Comparison of ENCODE assay signal across 7 mouse cellular contexts in the genomic region with DNA sequence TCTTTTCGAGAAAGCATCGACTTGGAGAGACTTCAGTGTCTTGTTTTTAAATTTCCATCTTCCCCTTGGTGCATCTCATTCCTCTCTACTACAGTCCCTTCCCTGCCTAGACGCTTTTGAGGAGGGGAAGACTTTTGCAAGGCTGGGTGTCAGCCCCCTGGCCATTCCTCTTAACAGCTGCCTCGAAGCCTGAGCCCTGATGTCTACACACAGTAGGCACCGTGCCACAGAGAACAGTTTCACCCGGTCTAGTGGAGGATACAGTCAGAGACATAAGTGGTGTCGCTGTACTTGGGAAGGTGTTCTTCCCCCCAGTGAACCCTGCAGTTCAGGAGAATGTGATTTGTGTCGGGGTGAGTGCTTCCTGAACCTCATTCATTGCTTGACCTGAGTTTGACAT. TPM values are rescaled to one million over a fixed set of nuclear protein-coding genes. Genes with fewer than 3 reads are reported as not detected.
DNase-seq lines count a peak whose midpoint lies in the region; ATAC-seq and TF ChIP-seq lines count a peak whose summit lies in the region.

No protein-coding gene starts in this region.

- H3K27ac ChIP-seq in lung, embryonic 14.5 days (ENCODE audit: low read depth): peak overlapping the region; percentile 96; the same call in 1 of the 2 replicates
- no peak overlapping the region for H3K27ac ChIP-seq in embryonic facial prominence, embryonic 13.5 days
- peak overlapping the region; percentile 96; the same call in 1 of the 2 replicates for H3K27ac ChIP-seq in intestine, embryonic 15.5 days
- H3K27ac ChIP-seq in midbrain, embryonic 14.5 days (replicated peaks; ENCODE audit: low read depth, low read length): no peak overlapping the region

- ATAC-seq in lung, embryonic 14.5 days (ENCODE audit: insufficient read depth): no peak
- ATAC-seq in embryonic facial prominence, embryonic 13.5 days (ENCODE audit: insufficient number of reproducible peaks, insufficient read depth, low FRiP score, low TSS enrichment, low read depth): no peak
- no peak for ATAC-seq in intestine, embryonic 15.5 days
- no peak for ATAC-seq in midbrain, embryonic 14.5 days (ENCODE audit: low FRiP score, low TSS enrichment)
- no peak for ATAC-seq in megakaryocyte-erythroid progenitor cell, adult 5-6 weeks (replicated peaks; ENCODE audit: low FRiP score, low TSS enrichment, poor library complexity, severe bottlenecking)

- peak overlapping the region; percentile 81 for H3K4me3 ChIP-seq in lung, embryonic 14.5 days (ENCODE audit: low read depth, low read length)
- H3K4me3 ChIP-seq in embryonic facial prominence, embryonic 13.5 days: peak overlapping the region; percentile 83
- H3K4me3 ChIP-seq in intestine, embryonic 15.5 days (replicated peaks): peak overlapping the region; percentile 81
- peak overlapping the region; percentile 79 for H3K4me3 ChIP-seq in midbrain, embryonic 14.5 days (replicated peaks; ENCODE audit: low read depth, low read length)

- no peaks in the 10 kb centered on the region for H3K9me3 ChIP-seq in lung, embryonic 14.5 days (ENCODE audit: low read depth, low read length)
- no peaks in the 10 kb centered on the region for H3K9me3 ChIP-seq in embryonic facial prominence, embryonic 13.5 days
- no peaks in the 10 kb centered on the region for H3K9me3 ChIP-seq in intestine, embryonic 15.5 days
- H3K9me3 ChIP-seq in midbrain, embryonic 14.5 days (ENCODE audit: control insufficient read depth, low read length): no peaks in the 10 kb centered on the region

- 61% methylated on average over 8 of the region's 8 CpGs for WGBS in lung, embryonic 14.5 days
- 71% methylated on average over 8 of the region's 8 CpGs for WGBS in embryonic facial prominence, embryonic 13.5 days
- 58% methylated on average over 8 of the region's 8 CpGs for WGBS in intestine, embryonic 15.5 days
- WGBS in midbrain, embryonic 14.5 days: 83% methylated on average over 8 of the region's 8 CpGs

- no peaks in the 10 kb centered on the region for H3K4me1 ChIP-seq in lung, embryonic 14.5 days (ENCODE audit: insufficient read depth)
- peaks cover 19% of the 10 kb centered on the region for H3K4me1 ChIP-seq in embryonic facial prominence, embryonic 13.5 days
- peaks cover 10% of the 10 kb centered on the region for H3K4me1 ChIP-seq in intestine, embryonic 15.5 days (replicated peaks)
- H3K4me1 ChIP-seq in midbrain, embryonic 14.5 days (ENCODE audit: control insufficient read depth, insufficient read depth, low read length): 0 out of 2 replicates have a peak, but pooled peaks cover 13% of the 10 kb centered on the region

- peak overlapping the region; percentile 88 for H3K9ac ChIP-seq in lung, embryonic 14.5 days
- peak overlapping the region; percentile 92 for H3K9ac ChIP-seq in embryonic facial prominence, embryonic 13.5 days
- peak overlapping the region; percentile 95 for H3K9ac ChIP-seq in intestine, embryonic 15.5 days
- 0 out of 2 replicates have a peak overlapping the region, but pooled peaks have one; percentile 88 for H3K9ac ChIP-seq in midbrain, embryonic 14.5 days (replicated peaks; ENCODE audit: low read length)

- TF ChIP-seq CTCF in lung, embryonic 14.5 days (IDR thresholded peaks at IDR 0.05; ENCODE audit: low read depth): no peak

- no peak for DNase-seq in lung, embryonic 14.5 days
- DNase-seq in lung, adult 18-20 months: no peak
- DNase-seq in midbrain, embryonic 14.5 days: no peak
- no peak for DNase-seq in frontal cortex, postnatal 36 days (ENCODE audit: low spot score in 2 of 2)

- peaks cover 21% of the 10 kb centered on the region for H3K36me3 ChIP-seq in lung, embryonic 14.5 days (ENCODE audit: insufficient read depth)
- peaks cover 35% of the 10 kb centered on the region for H3K36me3 ChIP-seq in embryonic facial prominence, embryonic 13.5 days
- H3K36me3 ChIP-seq in intestine, embryonic 15.5 days: peaks cover 9% of the 10 kb centered on the region; the same call in 1 of the 2 replicates
- H3K36me3 ChIP-seq in midbrain, embryonic 14.5 days (ENCODE audit: control insufficient read depth, insufficient read depth, low read length): peaks cover 21% of the 10 kb centered on the region

- peak overlapping the region; percentile 62 for H3K4me2 ChIP-seq in lung, embryonic 14.5 days
- H3K4me2 ChIP-seq in embryonic facial prominence, embryonic 13.5 days: peak overlapping the region; percentile 70
- H3K4me2 ChIP-seq in intestine, embryonic 15.5 days (replicated peaks): peak overlapping the region; percentile 62
- peak overlapping the region; percentile 67 for H3K4me2 ChIP-seq in midbrain, embryonic 14.5 days (ENCODE audit: low read length)

- no peaks in the 10 kb centered on the region for H3K27me3 ChIP-seq in lung, embryonic 14.5 days (ENCODE audit: insufficient read depth, low read length)
- H3K27me3 ChIP-seq in embryonic facial prominence, embryonic 13.5 days: no peaks in the 10 kb centered on the region
- no peaks in the 10 kb centered on the region for H3K27me3 ChIP-seq in intestine, embryonic 15.5 days (replicated peaks)
- H3K27me3 ChIP-seq in midbrain, embryonic 14.5 days (ENCODE audit: control insufficient read depth, insufficient read depth, low read length): no peaks in the 10 kb centered on the region

RNA-seq across cellular contexts. Expression of a gene that starts 0.5 kb away (rescaled TPM):
- 0.30 and 0.43 TPM in 2 replicates for polyA plus RNA-seq in lung, embryonic 14.5 days (2014; fragmentation: Nextera tagmentation; extraction: Ambion mirVana)
- 0.51 and 0.59 TPM in 2 replicates for polyA plus RNA-seq in embryonic facial prominence, embryonic 13.5 days (2015; fragmentation: Nextera tagmentation; extraction: Ambion mirVana)
- polyA plus RNA-seq in intestine, embryonic 15.5 days (2015; fragmentation: Nextera tagmentation; extraction: Ambion mirVana): 0.29 and 0.38 TPM in 2 replicates
- 0.27 and 0.33 TPM in 2 replicates for polyA plus RNA-seq in midbrain, embryonic 14.5 days (2014; fragmentation: Nextera tagmentation; extraction: Ambion mirVana)
- 0.12 TPM in 1 of 2 replicates, not detected in the other for total RNA-seq in megakaryocyte-erythroid progenitor cell, adult 5-6 weeks (2014; fragmentation: Nextera tagmentation)
- total RNA-seq in megakaryocyte-erythroid progenitor cell, adult 5-6 weeks (2017): 0.23 TPM in 1 of 2 replicates, not detected in the other

RNA-seq across cellular contexts. Expression of a gene that starts 1.0 kb away (rescaled TPM):
- 151 and 161 TPM in 2 replicates for polyA plus RNA-seq in lung, embryonic 14.5 days (2014; fragmentation: Nextera tagmentation; extraction: Ambion mirVana)
- polyA plus RNA-seq in embryonic facial prominence, embryonic 13.5 days (2015; fragmentation: Nextera tagmentation; extraction: Ambion mirVana): 157 and 168 TPM in 2 replicates
- polyA plus RNA-seq in intestine, embryonic 15.5 days (2015; fragmentation: Nextera tagmentation; extraction: Ambion mirVana): 184 and 199 TPM in 2 replicates
- polyA plus RNA-seq in midbrain, embryonic 14.5 days (2014; fragmentation: Nextera tagmentation; extraction: Ambion mirVana): 139 and 150 TPM in 2 replicates
- total RNA-seq in megakaryocyte-erythroid progenitor cell, adult 5-6 weeks (2014; fragmentation: Nextera tagmentation): 47.6 and 53.1 TPM in 2 replicates
- total RNA-seq in megakaryocyte-erythroid progenitor cell, adult 5-6 weeks (2017): 48.8 and 57.6 TPM in 2 replicates

RNA-seq across cellular contexts. Expression of a gene that starts 27.0 kb away (rescaled TPM):
- 7.7 and 8.3 TPM in 2 replicates for polyA plus RNA-seq in lung, embryonic 14.5 days (2014; fragmentation: Nextera tagmentation; extraction: Ambion mirVana)
- polyA plus RNA-seq in embryonic facial prominence, embryonic 13.5 days (2015; fragmentation: Nextera tagmentation; extraction: Ambion mirVana): 7.3 and 8.3 TPM in 2 replicates
- 6.7 and 9.2 TPM in 2 replicates for polyA plus RNA-seq in intestine, embryonic 15.5 days (2015; fragmentation: Nextera tagmentation; extraction: Ambion mirVana)
- 7.4 and 10.7 TPM in 2 replicates for polyA plus RNA-seq in midbrain, embryonic 14.5 days (2014; fragmentation: Nextera tagmentation; extraction: Ambion mirVana)
- total RNA-seq in megakaryocyte-erythroid progenitor cell, adult 5-6 weeks (2014; fragmentation: Nextera tagmentation): 2.3 and 4.4 TPM in 2 replicates
- total RNA-seq in megakaryocyte-erythroid progenitor cell, adult 5-6 weeks (2017): 0.75 TPM in 1 of 2 replicates, not detected in the other

RNA-seq across cellular contexts. Expression of a gene that starts 27.2 kb away (rescaled TPM):
- polyA plus RNA-seq in lung, embryonic 14.5 days (2014; fragmentation: Nextera tagmentation; extraction: Ambion mirVana): 109 TPM in 2 replicates
- 90.9 and 92.0 TPM in 2 replicates for polyA plus RNA-seq in embryonic facial prominence, embryonic 13.5 days (2015; fragmentation: Nextera tagmentation; extraction: Ambion mirVana)
- 54.6 and 55.5 TPM in 2 replicates for polyA plus RNA-seq in intestine, embryonic 15.5 days (2015; fragmentation: Nextera tagmentation; extraction: Ambion mirVana)
- 50.1 and 73.6 TPM in 2 replicates for polyA plus RNA-seq in midbrain, embryonic 14.5 days (2014; fragmentation: Nextera tagmentation; extraction: Ambion mirVana)
- 106 and 112 TPM in 2 replicates for total RNA-seq in megakaryocyte-erythroid progenitor cell, adult 5-6 weeks (2014; fragmentation: Nextera tagmentation)
- 207 and 289 TPM in 2 replicates for total RNA-seq in megakaryocyte-erythroid progenitor cell, adult 5-6 weeks (2017)

RNA-seq across cellular contexts. Expression of a gene that starts 36.1 kb away (rescaled TPM):
- 0.20 and 0.73 TPM in 2 replicates for polyA plus RNA-seq in lung, embryonic 14.5 days (2014; fragmentation: Nextera tagmentation; extraction: Ambion mirVana)
- 0.25 TPM in 1 of 2 replicates, not detected in the other for polyA plus RNA-seq in embryonic facial prominence, embryonic 13.5 days (2015; fragmentation: Nextera tagmentation; extraction: Ambion mirVana)
- 121 and 149 TPM in 2 replicates for polyA plus RNA-seq in intestine, embryonic 15.5 days (2015; fragmentation: Nextera tagmentation; extraction: Ambion mirVana)
- 6.7 and 7.9 TPM in 2 replicates for polyA plus RNA-seq in midbrain, embryonic 14.5 days (2014; fragmentation: Nextera tagmentation; extraction: Ambion mirVana)
- total RNA-seq in megakaryocyte-erythroid progenitor cell, adult 5-6 weeks (2014; fragmentation: Nextera tagmentation): 1.3 TPM in 1 of 2 replicates, not detected in the other
- not detected in 2 replicates for total RNA-seq in megakaryocyte-erythroid progenitor cell, adult 5-6 weeks (2017)

Comparison
In these comparisons a context has a peak if more than half of its experiments do, and no peak if none do; other contexts are left out.
1. H3K27ac ChIP-seq: peak in lung, embryonic 14.5 days (single experiment) and intestine, embryonic 15.5 days (single experiment); none in embryonic facial prominence, embryonic 13.5 days (single experiment) and midbrain, embryonic 14.5 days (single experiment).
2. Peak in every context shown above with its lines, with median percentiles within 50 percentile points of each other: H3K4me2 ChIP-seq, H3K4me3 ChIP-seq and H3K9ac ChIP-seq.